Mouse (Mus musculus) heart, postnatal 0 days (tissue): Measurements from ENCODE around the gene Cdkn2d. TPM values are rescaled to one million over a fixed set of nuclear protein-coding genes. Genes with fewer than 3 reads are reported as not detected.
A peak's percentile ranks its signal among the peaks of the same experiment; 100 is the strongest.
"Not testable (repeated sequence)": the region's sequence is repeated elsewhere in the genome, so short reads cannot be mapped to it uniquely, and the experiment has no call there.

ENCODE experiments used
- ATAC-seq: fragments of 200-750 bp; cut with Nextera tagmentation; 2 replicates; pipeline ENCODE4 v1.8.0; 2017; ENCODE audit warnings: low read depth, moderate number of reproducible peaks, moderate library complexity; ENCODE audit not compliant: insufficient read depth
- DNase-seq: peaks from one replicate; pipeline ENCODE4 v3.0.0-alpha.2; 2016; ENCODE audit warnings: low spot score
- H3K27ac ChIP-seq: fragments of 300-500 bp; sonication (generic); 2 replicates; pipeline ENCODE4 v1.5.1; 2014; ENCODE audit warnings: low read depth, mild to moderate bottlenecking
- H3K27me3 ChIP-seq: fragments of 300-500 bp; sonication (generic); 2 replicates; pipeline ENCODE4 v1.6.1; 2014; ENCODE audit warnings: low read length, mixed read lengths; ENCODE audit not compliant: control insufficient read depth, insufficient read depth
- H3K36me3 ChIP-seq: fragments of 300-500 bp; sonication (generic); replicated peaks from 2 replicates; pipeline ENCODE4 v1.6.1; 2014; ENCODE audit warnings: low read length, mixed read lengths; ENCODE audit not compliant: control insufficient read depth, insufficient read depth
- H3K4me1 ChIP-seq: fragments of 300-500 bp; sonication (generic); 2 replicates; pipeline ENCODE4 v1.6.1; 2014; ENCODE audit warnings: antibody characterized with exemption; ENCODE audit not compliant: control insufficient read depth, insufficient read depth
- H3K4me2 ChIP-seq: fragments of 300-500 bp; sonication (generic); 2 replicates; pipeline ENCODE4 v1.6.1; 2014; ENCODE audit warnings: low read depth, mild to moderate bottlenecking, low read length, moderate library complexity
- H3K4me3 ChIP-seq: fragments of 300-500 bp; sonication (generic); 2 replicates; pipeline ENCODE4 v1.5.1; 2014; ENCODE audit warnings: low read depth, low read length
- H3K9ac ChIP-seq: fragments of 300-500 bp; sonication (generic); replicated peaks from 2 replicates; pipeline ENCODE4 v1.6.1; 2014; ENCODE audit warnings: low read depth, low read length, mixed read lengths
- H3K9me3 ChIP-seq: fragments of 300-500 bp; sonication (generic); replicated peaks from 2 replicates; pipeline ENCODE4 v1.6.1; 2016; ENCODE audit warnings: low read length; ENCODE audit not compliant: control insufficient read depth
- CTCF ChIP-seq: IDR thresholded peaks from 2 replicates; pipeline ENCODE4 v1.5.1; 2016; ENCODE audit warnings: antibody characterized with exemption, control low read depth, low read depth
- EP300 ChIP-seq: IDR thresholded peaks from 2 replicates; pipeline ENCODE4 v1.6.1; 2016; ENCODE audit warnings: antibody characterized with exemption, low read depth
- WGBS: fragments of 180-500 bp; shearing (Covaris S2); extraction: QIAGEN DNeasy Blood & Tissue Kit; methylation state at CpG from one replicate; pipeline ENCODE4 v1.1.7; 2014; 5-methylcytosine and 5-hydroxymethylcytosine counted together
- polyA plus RNA-seq: library from polyadenylated mRNA; unstranded; fragments of >200 nt; fragmentation: Nextera tagmentation; extraction: Ambion mirVana; gene quantifications from 2 replicates; pipeline ENCODE4 v1.2.1, GENCODE M21; 2015
- total RNA-seq: library from RNA; depleted of rRNA; stranded (reverse); fragments of >200 nt; gene quantifications from 2 replicates; pipeline ENCODE4 v1.2.3, GENCODE M21; 2014; ENCODE audit warnings: low replicate concordance

Cdkn2d gene
- total and polyA plus RNA-seq, 2 experiments from 2014 or later: 65.8 to 67.4 TPM

DNA sequence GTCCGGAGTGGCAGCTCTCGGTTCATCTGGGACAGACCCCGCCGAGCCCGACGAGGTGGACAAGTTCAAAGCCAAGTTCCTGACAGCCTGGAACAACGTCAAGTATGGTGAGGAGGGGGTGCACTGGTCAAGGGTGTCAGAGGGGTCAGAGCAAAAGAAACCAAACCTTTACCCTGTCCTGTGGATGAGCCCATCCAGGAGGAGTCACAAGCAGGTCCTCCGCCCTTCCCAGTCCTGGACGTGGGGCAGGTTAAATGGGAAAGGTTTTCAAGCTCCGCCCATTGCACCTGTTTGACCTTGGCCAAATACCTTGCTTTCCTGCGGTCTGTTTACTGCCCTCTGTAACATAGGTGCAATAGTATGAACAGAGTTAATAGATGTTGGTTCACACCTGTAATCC, 25.6 kb downstream of the Cdkn2d start:
- Histone ChIP-seq H3K27me3 (no peaks in the 10 kb centered on the region), H3K9me3 (no peaks in the 10 kb centered on the region), H3K4me3 (peak overlapping the region; percentile 99), H3K36me3 (peaks cover 32% of the 10 kb centered on the region), H3K4me1 (peaks cover 20% of the 10 kb centered on the region), H3K4me2 (peak overlapping the region; percentile 93), H3K9ac (peak overlapping the region; percentile 98), H3K27ac (peak overlapping the region; percentile 85)
- ATAC-seq (no peak), DNase-seq (no peak)
- WGBS: 6% methylated on average over 11 of the region's 11 CpGs
- no peak for TF ChIP-seq CTCF
- no peak for TF ChIP-seq EP300

DNA sequence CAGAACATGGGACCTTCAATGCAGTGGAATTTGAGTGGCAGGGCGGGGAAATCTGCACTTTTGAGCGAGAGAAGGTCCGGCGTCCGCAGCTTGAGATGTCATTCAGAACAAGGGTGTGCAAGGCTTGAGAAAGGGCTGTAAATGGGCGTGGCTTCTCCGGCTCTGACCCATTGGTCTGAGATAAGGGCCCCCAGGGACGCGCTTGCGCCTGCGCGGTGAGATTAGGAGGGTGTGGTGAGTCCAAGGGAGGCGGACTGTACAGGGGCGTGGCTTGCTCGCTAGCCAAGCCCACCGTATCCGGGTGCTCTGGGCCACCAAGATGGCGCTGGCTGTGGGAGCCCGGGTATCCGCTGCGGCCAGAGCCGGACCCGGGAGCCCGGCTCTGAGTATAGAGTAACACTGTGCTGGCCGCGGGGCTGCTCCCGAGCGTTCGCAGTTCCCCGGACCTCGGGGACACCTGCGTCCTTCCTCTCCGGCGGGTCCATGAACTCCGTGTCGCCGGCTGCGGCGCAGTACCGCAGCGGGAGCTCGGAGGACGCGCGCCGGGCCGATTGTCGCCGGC, 26.1 kb downstream of the Cdkn2d start, which contains the start of gene Atg4d:
TSS of gene Atg4d (plus strand) at position 294 of the 562 bp plus-strand sequence.
- H3K36me3 ChIP-seq: peaks cover 27% of the 10 kb centered on the region
- H3K9me3 ChIP-seq: no peaks in the 10 kb centered on the region
- peak; percentile 99 for ATAC-seq
- H3K4me1 ChIP-seq: peaks cover 20% of the 10 kb centered on the region
- peak within 1 kb of the TSS; percentile 99 for H3K4me3 ChIP-seq
- peak within 1 kb of the TSS; percentile 93 for H3K4me2 ChIP-seq
- no peak for TF ChIP-seq CTCF
- no peak for TF ChIP-seq EP300
- WGBS: under 1% methylated on average over 49 of the region's 49 CpGs
- DNase-seq: peak; percentile 99
- H3K9ac ChIP-seq: peak within 1 kb of the TSS; percentile 98
- peak within 1 kb of the TSS; percentile 85 for H3K27ac ChIP-seq
- H3K27me3 ChIP-seq: no peaks in the 10 kb centered on the region

DNA sequence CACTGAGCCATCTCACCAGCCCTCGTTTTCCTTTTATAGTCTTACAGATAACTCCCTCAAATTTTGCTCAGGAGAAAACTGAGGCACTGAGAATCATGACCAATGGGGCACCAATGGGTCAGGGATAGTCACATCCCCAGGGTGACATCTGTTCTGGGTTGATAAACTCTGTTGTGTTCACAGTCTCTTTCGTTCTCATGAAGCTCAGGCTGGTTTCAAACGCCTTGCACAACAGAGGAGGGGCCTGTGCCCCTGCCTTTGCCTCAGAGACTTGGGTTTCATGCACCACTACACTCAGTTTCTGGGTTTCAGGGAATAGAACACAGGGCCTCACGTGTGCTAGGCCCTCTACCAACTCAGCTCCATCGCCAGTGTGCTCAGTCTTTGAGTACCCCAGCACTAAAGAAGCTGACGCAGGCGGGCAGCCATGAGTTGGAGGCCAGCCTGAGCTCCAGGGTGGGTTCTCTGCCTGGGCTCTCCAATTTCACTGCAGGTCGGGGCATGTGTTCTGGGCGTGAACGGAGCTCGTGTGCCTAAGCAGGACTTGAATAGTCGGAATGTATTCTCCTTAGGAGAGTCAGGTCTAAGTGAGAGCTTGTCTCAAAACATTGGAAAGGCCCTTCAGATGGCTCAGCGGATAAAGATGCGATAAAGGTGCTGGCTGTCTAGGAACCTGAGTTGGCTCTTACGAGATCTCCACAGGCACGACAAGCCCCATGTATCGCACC, 26.8 kb downstream of the Cdkn2d start:
- Histone ChIP-seq H3K4me1 (peaks cover 20% of the 10 kb centered on the region), H3K27ac (peak overlapping the region; percentile 75), H3K9ac (peak overlapping the region; percentile 25; the same call in 1 of the 2 replicates), H3K4me2 (peak overlapping the region; percentile 93), H3K27me3 (no peaks in the 10 kb centered on the region), H3K9me3 (no peaks in the 10 kb centered on the region), H3K36me3 (peaks cover 22% of the 10 kb centered on the region), H3K4me3 (peak overlapping the region; percentile 99)
- WGBS: 16% methylated on average over 17 of the region's 17 CpGs
- DNase-seq (no peak), ATAC-seq (peak; percentile 6; the same call in 1 of the 2 replicates)
- TF ChIP-seq EP300 (no peak), CTCF (no peak)

DNA sequence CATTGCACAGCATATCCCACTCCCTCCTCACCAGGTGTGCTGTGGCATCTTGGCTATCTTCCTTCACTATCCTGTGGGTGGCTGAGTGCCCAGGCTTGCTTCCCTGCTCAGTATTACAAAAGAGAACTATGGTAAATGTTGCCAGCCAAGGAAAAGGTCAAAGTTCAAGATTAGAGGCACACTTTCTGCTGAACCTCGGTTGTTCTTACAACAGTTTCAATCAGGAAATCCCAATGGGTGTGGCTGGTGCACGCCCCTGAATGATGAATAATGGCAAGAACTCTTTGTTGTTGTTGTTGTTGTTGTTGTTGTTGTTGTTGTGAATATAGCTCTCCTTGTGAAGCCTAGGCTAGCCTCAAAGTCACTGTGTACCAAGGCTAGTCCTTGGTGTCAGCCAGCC, 29.4 kb downstream of the Cdkn2d start:
- Histone ChIP-seq H3K27ac (no peak overlapping the region), H3K36me3 (peaks cover 2% of the 10 kb centered on the region; the same call in 1 of the 2 replicates), H3K4me2 (no peak overlapping the region), H3K9me3 (no peaks in the 10 kb centered on the region), H3K4me1 (peaks cover 18% of the 10 kb centered on the region), H3K27me3 (no peaks in the 10 kb centered on the region), H3K4me3 (no peak overlapping the region), H3K9ac (no peak overlapping the region)
- DNase-seq (no peak), ATAC-seq (no peak)
- WGBS: 59% methylated on average over 2 of the region's 2 CpGs
- no peak for TF ChIP-seq CTCF
- no peak for TF ChIP-seq EP300

DNA sequence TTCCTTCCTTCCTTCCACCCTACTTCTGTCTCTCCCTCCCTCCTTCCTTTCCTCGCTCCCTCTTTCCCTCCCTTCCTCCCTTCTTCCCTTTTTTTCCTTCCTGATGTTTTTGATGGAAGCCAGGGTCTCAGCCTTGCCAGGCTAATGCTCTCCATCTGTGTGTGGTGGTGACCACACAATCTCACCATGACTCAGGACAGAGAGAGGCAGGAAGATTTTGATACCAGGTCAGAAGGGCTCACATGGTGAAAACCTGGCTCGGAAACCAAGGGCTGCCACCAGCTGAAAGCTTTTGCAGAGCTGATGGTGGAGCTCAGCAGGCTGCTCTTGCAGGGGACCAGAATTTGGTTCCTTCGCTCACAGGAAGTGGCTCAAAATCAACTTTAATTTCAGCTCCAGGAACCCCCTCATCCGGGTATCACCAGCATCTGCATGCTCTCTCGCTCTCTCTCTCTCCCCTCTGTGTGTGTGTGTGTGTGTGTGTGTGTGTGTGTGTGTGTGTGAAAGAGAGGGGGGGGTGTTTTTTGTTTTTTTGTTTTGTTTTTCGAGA, 30.6 kb downstream of the Cdkn2d start:
- no peak overlapping the region for H3K27ac ChIP-seq
- DNase-seq (no peak), ATAC-seq (no peak)
- TF ChIP-seq CTCF (no peak), EP300 (no peak)
- no peak overlapping the region for H3K4me2 ChIP-seq
- H3K9ac ChIP-seq: no peak overlapping the region
- H3K36me3 ChIP-seq: no peaks in the 10 kb centered on the region
- no peaks in the 10 kb centered on the region for H3K27me3 ChIP-seq
- H3K4me1 ChIP-seq: peaks cover 5% of the 10 kb centered on the region; the same call in 1 of the 2 replicates
- H3K9me3 ChIP-seq: no peaks in the 10 kb centered on the region
- WGBS: 75% methylated on average over 6 of the region's 6 CpGs
- H3K4me3 ChIP-seq: no peak overlapping the region

DNA sequence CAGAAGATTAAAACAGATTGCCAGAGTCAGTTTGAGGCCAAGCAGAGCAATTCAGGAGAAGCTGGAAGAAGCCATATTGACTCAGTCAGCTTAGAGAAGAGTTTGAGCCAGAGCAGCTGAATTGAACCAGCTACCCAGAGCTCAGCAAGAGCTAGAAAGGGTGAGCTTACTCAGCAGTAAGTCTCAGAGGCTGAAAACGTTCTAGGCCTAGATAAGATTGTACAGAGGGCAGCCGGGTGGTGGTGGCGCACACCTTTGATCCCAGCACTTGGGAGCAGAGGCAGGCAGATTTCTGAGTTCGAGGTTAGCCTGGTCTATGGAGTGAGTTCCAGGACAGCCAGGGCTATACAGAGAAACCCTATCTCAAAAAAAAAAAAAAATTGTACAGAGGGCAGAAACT, 34.9 kb downstream of the Cdkn2d start:
- not testable (repeated sequence) for H3K4me3 ChIP-seq, H3K27me3 ChIP-seq, ATAC-seq, H3K36me3 ChIP-seq, H3K4me1 ChIP-seq, H3K9ac ChIP-seq, DNase-seq, H3K27ac ChIP-seq, H3K4me2 ChIP-seq, H3K9me3 ChIP-seq
- WGBS: 68% methylated on average over 4 of the region's 4 CpGs
